Mouse (Mus musculus): ENCODE results near the gene Ccnk. TPM values are rescaled to one million over a fixed set of nuclear protein-coding genes. Genes with fewer than 3 reads are reported as not detected.

The Ccnk gene
- polyA plus RNA-seq, 2 experiments from 2014 or later, result 1.6 to 5.3 TPM

DNA sequence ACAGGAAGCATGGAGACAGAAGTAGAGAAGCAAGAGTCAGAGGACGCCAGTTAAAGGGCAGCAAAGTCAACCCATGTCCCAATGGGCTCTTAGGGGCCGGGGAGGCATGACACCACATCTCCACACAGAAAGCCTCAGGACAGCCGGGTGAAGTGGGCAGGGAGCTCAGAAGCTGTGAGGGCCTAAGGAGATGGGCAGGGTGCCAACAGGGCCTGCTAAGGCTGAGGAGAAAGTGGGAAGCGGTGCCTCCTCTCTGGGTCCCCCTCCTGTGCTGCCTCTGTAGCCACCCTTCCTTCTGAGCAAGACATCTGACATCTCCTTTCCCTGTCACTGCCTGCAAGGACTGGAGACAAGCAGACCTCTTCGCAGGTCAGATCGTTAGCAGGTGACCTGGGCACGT, 46.4 kb downstream of the Ccnk start:
- ATAC-seq, result no peak

DNA sequence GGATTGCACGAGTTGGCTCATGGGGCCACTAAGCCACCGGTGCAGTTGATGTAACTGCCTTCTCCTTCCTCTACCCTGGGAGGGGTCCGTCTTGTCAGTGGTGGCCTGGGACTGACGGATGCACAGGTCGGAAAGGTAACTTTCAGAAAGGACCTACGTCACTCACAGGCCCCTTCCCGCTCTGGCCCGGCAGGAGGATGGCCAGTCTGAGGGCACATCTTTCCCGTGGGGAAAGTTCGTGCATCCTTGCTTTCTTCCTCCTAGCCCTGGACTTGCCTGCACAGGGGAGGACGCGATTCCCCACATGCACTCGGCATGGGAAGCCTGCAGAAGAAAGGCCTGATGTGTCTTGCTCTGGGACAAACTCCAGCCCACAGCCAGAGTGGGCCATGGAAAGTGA, 46.8 kb downstream of the Ccnk start:
- ATAC-seq, result no peak

DNA sequence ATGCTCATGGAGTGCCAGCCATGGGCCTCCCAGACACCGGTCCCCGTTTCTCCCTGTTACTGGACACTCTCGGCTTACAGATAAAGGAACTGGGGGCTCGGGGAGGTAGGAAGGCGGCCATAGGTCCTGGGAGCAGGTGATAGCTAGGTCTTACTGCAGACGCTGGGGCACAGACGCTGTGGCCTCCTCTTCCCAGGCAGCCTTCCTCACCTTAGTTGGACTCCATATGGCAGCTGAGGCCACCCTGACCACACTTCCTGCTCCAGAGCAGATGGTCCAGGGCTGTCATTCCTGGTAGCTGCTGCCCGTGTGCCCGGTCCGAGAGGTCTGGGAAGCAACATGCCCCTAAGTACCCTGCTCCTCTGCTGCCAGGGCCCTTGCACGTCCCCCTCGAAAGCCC, 47.6 kb downstream of the Ccnk start:
- ATAC-seq, result no peak

- no peak for ATAC-seq
Measured at GRCm38 (mm10) chr12:108227527-108227926, 48.1 kb downstream of the Ccnk start.

DNA sequence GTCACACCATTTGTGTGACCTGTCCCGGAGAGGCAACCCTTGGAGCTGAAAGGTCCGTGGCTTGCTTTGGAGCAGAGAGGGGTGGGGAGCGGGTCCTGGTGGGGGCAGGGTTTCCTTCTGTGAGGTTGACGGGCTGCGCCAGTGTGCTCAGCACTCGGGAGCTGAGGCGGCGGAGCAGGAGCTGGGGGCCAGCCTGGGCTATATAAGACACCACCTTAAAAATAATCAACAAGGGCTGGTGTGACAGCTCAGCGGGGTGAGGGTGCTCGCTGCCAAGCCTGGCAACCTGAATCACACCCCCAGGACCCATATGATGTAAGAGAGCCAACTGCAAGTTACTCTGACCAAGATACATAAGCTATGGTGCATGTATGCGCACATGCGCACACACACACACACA, 50.7 kb downstream of the Ccnk start:
- no peak for ATAC-seq

DNA sequence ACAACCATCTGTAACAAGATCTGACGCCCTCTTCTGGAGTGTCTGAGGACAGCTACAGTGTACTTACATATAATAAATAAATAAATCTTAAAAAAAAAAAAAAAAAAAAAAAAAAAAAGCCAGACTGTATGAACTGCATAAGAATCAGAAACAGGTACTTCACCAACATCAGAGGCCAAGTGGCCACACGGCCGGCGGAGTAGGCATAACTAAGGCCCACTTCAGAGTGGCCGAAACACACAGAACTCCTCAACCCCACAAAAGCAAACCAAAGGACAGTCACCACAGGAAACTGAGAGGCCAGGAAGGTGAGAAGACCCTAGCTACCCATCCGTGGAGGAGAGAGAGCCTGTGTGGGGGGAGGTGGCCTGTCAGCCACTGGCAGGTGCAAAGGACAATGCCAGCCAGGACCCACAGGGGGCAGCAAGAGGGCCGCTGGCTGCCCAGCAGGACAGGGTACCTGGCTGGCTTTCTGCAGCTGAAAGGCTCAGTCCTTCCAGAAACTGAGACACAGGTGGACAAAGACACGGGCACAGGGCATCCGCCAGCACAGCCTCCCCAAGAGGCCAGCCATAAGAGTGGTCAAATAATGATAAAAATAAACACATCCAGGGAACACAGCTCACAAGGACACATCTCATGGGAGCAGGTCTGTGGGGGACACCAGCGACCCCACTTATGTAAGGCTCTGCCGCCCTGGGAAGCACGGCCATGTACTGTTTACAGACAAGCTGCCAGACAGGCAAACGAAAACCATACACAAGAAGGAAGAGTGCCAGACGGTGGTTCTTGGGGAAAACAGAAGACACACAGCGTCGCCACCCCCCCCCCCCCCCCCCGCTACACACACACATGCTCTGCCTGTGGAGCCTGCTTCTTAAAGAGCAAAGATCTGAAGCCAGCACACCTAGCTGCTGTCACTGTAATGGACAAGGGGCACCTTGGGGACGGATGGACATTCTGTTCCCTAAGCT, 51.7 kb downstream of the Ccnk start:
- ATAC-seq, result no peak

DNA sequence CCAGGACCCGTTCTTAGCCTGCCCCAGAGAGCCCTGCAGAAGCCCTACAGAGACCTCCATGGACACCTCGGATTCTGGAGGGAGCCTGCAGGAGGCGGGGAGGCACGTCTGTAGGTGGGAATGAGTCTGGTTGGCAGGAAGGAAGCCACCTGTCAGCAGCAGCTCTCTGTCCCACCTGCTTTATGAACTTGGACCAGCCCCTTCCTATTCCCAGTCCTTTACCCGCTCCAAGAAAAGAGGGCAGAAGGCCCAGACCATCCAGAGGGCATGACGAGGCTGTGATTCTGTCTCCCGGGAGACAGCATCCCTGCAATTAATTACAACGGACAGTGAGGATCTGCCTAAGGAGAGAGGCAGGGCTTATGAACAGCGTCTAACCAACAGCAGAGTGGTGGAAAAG, 52.5 kb downstream of the Ccnk start:
- no peak for ATAC-seq

GRCm38 (mm10) chr12:108233736-108234135, 54.4 kb downstream of the Ccnk start:
- no peak for ATAC-seq

DNA sequence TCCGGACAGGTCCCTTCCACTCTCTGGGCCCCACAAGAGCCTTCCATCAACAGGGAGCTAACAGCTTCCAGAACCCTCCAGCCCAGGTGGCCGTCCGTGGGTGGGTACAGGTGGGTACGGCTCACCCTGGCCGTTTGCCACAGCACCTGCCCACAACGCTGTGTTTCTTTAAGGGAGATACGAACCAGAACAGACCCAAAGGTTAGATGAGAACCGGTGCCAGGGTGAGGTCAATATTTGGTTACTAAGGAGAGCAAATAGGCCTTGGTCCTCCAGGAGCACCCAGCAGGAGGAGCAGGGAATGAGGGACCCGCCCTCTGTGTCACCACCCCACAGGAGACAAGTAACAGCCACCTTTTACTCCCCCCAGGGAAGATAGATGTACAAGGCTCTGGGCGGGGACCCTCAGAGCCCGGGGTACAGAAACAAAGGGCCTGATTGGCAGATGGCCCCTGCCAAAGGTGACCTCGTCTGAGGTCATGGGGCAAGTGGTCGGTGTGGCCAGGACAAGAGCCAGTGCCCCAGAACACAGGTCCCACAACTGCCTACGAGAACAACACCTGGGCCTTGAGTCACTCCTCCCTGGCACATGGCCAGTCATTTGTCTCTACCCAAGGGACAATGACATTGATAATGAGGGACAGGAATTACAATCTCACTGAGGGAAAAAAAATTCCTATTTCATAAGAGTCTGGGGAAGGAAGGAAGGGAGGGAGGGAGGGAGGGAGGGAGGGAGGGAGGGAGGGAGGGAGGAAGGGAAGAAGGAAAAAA, 55.6 kb downstream of the Ccnk start:
- no peak for ATAC-seq

- ATAC-seq, result no peak
Measured at GRCm38 (mm10) chr12:108235976-108236555, 56.7 kb downstream of the Ccnk start.

DNA sequence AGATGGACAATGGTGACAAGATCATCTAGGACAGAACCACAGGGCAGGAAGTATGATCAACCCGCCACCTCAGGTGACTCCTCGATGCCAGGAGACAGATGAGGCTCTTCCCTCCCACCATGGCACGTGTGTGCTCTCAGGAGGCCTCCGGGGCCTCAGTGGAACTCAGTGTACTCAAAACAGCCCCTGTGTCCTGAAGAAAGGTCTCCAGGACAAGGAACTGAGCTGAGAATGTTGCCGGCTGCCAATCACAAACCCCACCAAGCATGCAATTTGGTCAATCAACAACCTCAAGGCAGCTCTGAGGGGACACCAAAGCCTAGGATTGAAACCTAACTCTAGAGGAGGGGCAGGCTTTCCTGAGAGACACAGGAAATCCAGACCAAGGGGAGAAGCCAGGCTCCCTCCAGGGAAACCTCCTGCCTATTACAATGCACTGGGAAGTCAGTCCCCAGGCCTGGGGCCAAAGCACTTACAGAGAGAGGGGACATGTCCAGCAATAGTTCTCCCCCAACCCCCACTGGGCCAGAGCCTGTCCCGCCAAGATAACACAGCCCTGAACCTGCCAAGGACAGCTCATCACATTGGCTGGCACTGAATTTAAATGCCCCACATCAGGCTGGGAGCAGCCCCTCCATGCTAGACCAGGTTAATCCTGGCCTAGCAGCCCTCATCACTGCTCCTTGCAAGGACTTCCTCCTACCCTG, 58.1 kb downstream of the Ccnk start:
- no peak for ATAC-seq

- ATAC-seq, result no peak
Measured at GRCm38 (mm10) chr12:108238395-108239035, 59.1 kb downstream of the Ccnk start.

DNA sequence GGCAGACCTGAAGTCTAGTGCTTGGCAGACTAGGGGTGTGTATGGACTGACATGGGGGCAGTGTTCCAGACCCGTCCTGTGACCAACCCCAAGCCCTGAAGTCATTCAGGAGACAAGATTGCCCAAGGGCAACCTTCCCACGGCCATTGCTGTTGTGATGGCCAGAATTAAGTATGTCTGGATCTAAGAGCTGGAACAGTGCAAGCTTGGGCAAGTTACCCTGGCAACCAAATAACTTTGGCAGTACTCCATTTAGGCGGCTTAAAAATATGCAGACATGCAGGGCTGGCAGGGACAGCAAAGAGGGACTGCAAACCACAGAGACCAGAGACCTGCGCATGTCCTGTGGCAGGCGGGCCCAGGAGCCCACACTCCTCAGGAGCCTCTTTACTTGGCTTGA, 60.1 kb downstream of the Ccnk start:
- ATAC-seq, result no peak

DNA sequence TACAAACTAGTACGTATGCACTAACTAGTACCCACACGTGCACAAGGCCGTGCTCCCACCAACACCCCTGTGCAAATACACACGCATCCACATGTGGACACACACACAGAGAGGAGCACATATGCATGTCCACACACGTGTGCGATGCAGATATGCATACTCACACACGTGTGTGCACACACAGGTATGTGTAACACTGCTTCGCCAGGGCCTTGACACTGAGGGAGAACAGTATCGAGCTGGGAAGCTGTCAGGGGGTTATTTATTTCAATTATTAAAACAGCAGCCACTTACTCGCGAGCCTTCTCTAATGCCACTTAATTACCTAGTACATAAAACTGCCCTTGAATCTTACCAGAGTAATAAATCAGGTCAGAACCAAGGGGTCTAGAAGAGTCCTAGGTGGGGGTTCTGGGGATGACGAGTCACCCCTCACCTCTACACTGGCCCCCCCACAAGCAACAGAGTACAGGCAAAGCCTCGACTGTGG, 61.1 kb downstream of the Ccnk start:
- no peak for ATAC-seq

- ATAC-seq, result no peak
Measured at GRCm38 (mm10) chr12:108240953-108241588, 61.7 kb downstream of the Ccnk start.

- ATAC-seq, result no peak
Measured at GRCm38 (mm10) chr12:108241626-108242025, 62.2 kb downstream of the Ccnk start.

DNA sequence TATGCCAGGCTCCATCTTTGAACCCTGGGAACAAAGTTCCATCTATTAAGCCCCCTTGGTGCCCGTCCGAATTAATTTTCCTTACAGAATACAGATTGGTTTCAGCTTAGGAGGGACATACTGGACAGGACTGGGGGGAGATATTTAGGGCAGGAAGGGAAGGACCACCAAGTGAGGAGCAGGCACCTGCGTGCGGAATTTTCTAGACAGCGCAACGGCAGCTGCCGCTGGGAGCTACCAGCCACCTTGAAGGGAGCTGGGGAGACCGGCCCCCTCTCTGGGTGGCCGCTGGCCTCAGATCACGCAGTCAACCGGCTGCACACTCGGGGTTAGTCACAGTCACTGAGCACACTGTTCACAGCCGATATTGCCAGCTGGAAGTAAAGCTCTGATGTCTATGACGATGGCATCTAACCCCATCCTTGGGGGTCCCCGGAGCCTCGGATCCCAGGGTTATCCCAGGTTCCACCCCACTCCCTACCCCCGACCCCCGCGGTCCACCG, 62.9 kb downstream of the Ccnk start:
- ATAC-seq, result no peak

DNA sequence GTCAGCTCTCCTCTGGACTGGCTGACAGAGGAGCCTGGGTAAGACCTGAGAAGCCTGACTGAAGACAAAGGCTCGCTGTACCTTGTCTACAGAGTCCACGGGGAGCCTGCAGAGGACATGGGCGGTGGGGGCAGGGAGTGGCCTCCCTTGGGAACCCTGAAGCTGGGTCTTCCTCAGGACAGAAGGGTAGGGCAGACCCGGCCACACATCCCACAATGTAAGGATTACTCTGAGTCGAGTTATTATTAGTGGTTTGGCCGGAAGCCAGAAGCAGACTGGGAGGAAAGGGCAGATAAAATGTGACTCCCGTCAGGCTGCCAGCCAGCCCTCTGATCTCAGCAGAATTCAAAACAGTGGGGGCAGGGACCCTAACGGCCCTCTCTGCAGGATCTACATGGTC, 65.4 kb downstream of the Ccnk start:
- ATAC-seq, result no peak

DNA sequence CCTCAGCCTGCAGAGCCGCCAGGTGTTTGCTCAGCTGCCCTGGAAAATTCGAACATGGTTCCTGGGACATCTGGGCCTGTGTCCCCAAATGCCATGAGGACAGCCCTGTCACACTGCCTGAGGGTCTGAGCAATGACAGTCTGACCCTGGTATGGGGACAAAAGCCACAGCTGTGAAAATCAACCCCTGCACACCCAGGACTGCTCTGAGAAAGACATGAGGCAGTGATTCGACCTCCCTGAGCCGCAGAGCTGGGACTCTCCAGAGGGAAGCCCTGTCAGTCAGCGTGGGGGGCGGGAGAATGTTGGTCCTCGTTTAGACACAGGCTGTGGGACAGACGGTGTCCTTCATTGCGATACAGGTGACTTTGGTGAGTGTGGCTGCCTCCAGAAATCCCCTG, 66.2 kb downstream of the Ccnk start:
- ATAC-seq, result no peak

- ATAC-seq, result no peak
Measured at GRCm38 (mm10) chr12:108246759-108247500, 67.6 kb downstream of the Ccnk start.

DNA sequence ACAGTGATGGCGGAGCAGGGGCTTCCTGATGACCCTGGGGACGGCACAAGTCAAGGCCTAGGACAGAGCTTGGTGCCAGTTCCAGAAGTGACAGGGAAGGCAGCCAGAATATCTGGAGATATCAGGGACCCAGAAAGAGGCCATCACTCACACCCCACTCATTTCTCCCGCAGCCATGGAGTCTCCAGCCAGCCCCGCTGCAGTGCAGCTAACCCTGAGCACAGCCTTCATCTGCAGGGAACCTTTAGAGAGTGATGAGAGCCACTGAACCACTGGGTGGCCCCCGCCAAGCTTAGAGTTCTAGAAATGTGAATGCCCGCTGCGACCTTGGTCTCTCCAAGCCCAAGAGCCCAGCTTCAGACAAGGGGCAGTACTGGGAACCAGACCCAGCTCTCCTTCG, 69.6 kb downstream of the Ccnk start:
- no peak for ATAC-seq
